Mouse (Mus musculus) cerebellum, adult (tissue): ENCODE measurements around the gene Acox2.
A peak's percentile ranks its signal among the peaks of the same experiment; 100 is the strongest.
"Not testable (repeated sequence)": the region's sequence is repeated elsewhere in the genome, so short reads cannot be mapped to it uniquely, and the experiment has no call there.

Source experiments
- ATAC-seq: cut with Nextera tagmentation; 2 replicates; pipeline ENCODE4 v1.9.2; 2017; ENCODE audit warnings: mild to moderate bottlenecking, moderate library complexity, mixed read lengths; ENCODE audit not compliant: insufficient number of reproducible peaks, low FRiP score, low TSS enrichment

Acox2 gene

DNA sequence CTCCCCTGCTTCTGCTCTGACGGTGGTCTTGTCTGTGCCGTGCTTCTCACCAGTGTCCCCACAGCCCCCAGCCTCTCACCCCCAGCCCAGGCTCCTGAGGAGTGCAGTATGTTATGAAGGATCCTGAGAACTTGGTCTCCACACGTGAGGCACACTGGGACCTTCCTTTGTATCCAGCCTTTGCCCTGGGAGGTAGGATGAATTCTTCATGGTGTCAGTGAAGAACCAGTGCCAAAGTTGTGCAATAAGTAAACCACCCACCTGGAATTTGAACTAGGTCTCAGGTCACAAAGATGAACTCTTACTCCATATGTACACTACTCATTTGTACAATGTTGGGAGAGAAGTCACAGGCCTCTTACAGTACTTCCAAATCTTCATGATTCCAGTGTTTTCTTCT lies at the start of gene Acox2:
Gene Acox2 (minus strand): TSS at position 188 of the 400 bp plus-strand sequence.
- ATAC-seq = no peak

- ATAC-seq = no peak
Measured at GRCm38 (mm10) chr14:8308650-8309049, 49.5 kb upstream of the Acox2 start.

- ATAC-seq = no peak
Measured at GRCm38 (mm10) chr14:8306884-8307283, 47.7 kb upstream of the Acox2 start.

- ATAC-seq = no peak
Measured at GRCm38 (mm10) chr14:8305014-8305413, 45.9 kb upstream of the Acox2 start.

DNA sequence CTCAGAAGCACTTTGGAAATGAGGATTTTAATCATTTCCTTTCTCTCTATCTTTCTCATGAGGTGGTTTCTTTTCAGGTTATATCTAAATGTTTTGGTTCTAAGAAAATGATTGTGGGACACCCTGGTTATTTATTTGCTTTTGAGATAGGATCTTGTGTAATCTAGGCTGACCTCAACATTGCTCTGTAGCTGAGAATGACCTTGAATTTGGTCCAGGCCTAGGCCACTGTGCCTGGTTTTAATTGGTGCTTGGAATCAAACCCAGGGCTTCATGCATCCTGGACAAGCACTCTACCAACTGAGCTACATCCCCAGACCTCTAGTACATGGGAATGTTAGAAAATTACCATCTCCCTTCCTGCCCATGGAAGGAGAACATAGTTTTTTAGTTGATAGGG lies 44.9 kb upstream of the Acox2 start:
- ATAC-seq = no peak

DNA sequence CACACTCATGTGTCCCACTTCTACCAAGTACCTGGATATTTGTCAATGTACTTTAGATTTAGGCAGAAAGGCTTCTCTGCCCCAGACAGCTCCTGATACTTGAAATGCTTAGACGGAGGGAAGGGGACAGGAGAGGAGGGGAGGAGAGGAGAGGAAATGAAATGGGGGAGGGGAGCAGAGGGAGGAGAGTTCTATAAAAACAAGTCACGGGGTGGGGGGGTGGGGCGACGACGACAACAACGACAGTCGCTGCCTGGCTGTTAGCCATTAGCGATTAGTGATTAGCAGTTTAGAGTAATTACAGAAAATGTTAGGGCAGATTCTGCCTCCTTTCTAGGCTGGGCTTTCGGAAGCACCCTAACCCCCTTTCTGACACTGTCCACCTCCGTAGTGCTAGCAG lies 43.5 kb upstream of the Acox2 start:
- ATAC-seq = no peak

GRCm38 (mm10) chr14:8300281-8300680 lies 41.1 kb upstream of the Acox2 start:
- ATAC-seq = 0 out of 2 replicates have a peak, but pooled peaks have one; percentile 57

- no peak for ATAC-seq
Measured at GRCm38 (mm10) chr14:8297889-8298293, 38.7 kb upstream of the Acox2 start.

- no peak for ATAC-seq
Measured at GRCm38 (mm10) chr14:8294257-8294656, 35.1 kb upstream of the Acox2 start.

DNA sequence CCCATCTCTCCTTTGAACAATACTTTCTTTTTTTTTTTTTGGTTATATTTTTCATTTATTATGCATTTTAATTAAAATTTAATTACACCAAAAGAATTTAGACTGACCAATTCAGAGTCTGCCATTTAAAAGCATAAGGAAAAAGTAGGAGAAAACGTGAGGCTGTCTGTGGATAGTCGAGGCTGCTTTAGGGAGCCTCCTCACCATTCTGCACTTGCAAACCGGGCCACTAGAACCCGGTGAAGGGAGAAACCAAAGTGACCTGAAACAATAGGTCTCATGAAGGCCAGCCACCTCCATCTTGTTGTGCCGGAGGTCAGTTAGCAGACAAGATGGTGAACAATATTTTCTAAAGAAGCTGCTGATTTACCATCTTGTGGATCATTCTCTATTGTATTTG lies 27.4 kb upstream of the Acox2 start:
- ATAC-seq = peak; percentile 94

GRCm38 (mm10) chr14:8283784-8284183 lies 24.6 kb upstream of the Acox2 start:
- ATAC-seq = no peak

DNA sequence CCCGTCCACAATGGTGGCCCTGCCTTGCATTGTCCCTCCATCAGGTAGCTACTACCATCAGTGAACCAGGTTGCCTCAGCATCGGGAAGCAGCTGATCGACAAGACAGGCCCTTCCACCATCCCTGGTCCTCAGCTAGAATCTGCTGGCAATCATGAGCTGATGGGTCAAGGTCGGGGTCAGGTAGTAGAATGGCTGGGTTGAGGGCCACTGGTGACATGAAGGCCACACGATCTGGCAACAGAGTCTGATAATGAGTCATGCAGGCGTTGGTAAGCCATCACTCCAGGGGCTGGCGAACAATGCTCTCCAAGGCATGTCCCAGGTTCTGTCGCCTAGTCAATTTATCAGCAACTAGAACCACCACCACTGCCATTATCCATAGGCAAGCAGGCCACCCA lies 12.1 kb upstream of the Acox2 start:
- not testable (repeated sequence) for ATAC-seq

DNA sequence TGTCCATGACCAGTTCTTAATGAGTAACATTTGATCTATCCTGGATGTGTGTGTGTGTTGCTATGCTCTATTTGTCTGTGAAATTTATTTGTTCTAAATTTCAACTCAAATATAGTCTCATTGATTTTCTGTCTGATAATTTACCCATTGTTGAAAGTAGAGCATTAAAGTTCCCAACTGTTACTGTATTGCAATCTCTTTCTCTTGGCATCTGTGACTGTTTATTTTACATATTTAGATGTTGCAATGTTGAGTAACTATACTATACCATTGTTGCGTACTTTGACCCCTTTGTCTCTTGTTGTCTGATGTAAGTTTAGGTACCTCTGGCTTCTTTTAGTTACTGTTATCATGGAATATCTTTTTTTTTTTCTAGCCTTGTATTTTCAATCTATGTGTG lies 5.2 kb upstream of the Acox2 start:
- ATAC-seq = no peak

GRCm38 (mm10) chr14:8262242-8262641 lies 3.1 kb upstream of the Acox2 start:
- ATAC-seq = no peak

DNA sequence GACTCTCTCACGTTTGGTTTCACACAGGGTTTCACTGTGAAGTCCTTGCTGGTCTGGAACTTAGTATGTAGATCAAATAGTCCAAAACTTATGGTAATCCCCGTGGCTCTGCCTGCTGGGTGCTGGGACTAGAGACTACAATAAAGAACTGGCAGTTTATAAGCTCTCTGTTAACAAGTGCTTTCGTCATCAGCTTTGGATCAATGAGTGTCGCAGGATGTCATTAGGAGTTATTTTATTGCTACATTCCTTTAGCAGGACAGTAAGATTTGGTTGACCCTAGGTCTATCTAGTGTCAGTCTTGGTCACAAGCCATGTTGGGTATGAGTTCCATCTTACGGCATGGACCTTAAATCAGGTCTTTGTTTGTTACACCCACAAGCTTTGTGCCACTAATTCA lies 1.1 kb upstream of the Acox2 start:
- no peak for ATAC-seq

GRCm38 (mm10) chr14:8258752-8259151 lies 401 bp downstream of the Acox2 start:
- no peak for ATAC-seq

DNA sequence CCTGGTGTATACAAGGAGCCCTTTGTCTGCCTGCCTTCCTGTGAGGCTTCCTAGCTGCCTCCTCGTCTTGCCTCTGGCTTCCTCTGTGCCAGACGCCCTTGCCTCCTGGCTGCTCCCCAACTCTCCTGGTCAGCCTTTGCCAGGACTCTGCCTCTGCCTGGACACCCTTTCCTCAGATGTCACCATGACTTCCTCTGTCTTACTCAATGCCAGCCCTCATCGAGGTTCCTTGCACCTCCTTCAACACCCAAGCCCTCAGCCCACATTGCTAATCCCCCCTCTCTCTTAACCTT lies 872 bp downstream of the Acox2 start:
- no peak for ATAC-seq

DNA sequence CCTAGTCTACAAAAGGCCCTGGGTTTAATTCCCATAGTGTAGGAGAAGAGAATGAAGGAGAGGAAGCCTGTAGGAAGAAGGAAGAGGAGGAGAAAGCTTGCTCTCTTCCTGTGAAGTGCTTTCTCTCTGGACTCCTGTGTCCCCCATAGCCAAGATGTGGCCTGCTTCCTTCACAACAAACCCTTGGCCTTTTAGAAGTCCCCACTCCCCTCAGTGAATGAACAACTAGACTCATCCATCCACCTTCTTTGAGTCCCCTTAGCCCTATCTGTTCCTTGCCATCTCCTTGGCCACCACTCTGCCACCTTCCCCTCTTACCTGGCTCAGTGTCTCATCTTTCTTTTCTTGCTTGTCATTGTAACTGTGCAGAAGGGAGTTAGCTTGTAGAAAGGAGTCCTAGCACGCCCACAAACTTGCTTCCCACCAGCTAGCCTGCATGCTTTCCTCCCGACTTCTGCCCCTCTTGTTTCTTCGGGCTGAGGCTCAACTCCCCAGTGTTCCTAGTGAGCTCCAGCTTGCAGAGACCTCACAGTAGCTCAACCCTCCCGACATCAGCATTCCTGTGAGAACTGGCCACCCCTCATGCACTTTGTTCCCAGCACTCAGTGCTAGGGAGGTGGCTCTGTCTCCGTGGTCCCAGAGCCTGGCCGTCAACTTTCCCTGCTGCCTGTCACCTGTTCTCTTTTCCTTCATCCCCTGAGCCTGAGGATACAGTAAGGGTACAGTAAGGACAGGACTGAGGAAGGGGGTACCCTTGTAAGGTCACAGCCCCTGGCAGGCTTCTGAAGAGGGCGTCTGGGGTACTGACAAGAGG lies 1.4 kb downstream of the Acox2 start:
- ATAC-seq = no peak

DNA sequence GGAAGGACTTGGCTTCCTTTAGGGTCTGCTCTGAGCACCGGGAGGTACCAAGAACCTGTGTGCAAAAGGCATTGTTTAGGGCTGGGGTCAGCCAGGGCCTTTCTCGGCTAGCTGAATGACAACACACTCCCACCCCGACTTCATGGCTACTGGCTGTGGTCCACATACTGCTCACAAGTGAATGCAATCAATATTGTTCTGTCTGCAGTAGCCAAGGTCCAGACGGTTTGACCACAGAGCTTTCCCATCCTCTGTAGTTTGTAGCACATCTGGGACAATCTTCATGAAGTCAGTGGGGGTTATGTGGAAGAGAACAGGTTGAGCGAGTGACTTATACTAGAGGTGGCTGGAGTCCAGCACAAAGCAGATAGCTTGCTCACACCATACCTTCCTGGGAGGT lies 2.3 kb downstream of the Acox2 start:
- no peak for ATAC-seq

DNA sequence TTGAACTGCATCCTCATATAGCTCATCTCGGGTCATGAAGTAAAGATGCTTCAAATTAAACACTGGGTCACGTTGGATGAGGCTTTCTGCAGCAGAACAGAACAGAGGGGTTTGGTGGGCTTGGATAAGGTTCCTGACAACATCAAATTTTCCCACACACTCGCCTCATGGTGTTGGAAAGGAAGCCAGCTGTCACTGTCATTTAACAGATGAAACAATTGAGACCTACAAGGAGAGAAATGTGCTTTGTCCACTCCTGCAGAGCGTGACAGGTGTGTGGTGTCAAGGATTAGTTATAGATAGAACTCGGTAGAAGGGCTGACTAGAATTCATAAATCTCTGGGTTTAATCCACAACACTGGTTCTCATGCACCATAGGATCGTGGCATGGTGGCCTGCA lies 3.1 kb downstream of the Acox2 start:
- ATAC-seq = no peak

GRCm38 (mm10) chr14:8255076-8255729 lies 4.0 kb downstream of the Acox2 start:
- peak; percentile 54 for ATAC-seq

DNA sequence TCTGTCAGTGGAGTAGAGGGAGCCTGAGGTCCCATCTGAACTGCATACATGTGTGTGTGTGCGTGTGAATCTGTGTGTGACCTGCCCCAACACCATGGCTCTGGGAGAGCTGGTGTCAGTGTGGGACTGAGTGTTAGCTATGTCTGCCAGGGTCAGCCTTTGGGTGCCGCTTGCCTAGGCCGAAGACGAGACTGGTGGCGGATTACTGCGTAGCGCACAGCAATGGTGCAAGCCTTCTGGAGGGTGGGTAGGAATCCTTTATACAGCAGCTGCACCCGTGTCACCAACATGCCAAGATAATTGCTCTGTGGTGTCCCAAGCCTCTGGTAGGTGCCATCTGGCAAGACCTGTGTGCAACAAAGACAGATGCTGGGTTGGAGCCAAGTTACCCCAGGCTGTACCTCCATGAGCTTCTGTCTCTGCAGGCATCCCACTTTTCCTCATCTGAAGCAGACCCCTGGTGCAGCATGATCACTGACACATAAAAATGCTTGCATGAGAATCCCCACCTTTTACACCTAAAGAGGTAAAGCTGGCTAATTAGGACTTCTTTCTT lies 7.7 kb downstream of the Acox2 start:
- ATAC-seq = no peak
